In genomic region chr13:56280356-56280755, GRCm38 (mm10) we compare ENCODE assay signal across 19 mouse cellular contexts. TPM values are rescaled to one million over a fixed set of nuclear protein-coding genes. Genes with fewer than 3 reads are reported as not detected.
DNase-seq lines count a peak whose midpoint lies in the region; ATAC-seq and TF ChIP-seq lines count a peak whose summit lies in the region.
"Had no signal": no experiment of that assay in that cellular context is flagged by ENCODE, and none has a peak within 500 bp of the region (broad histone marks: within the 10 kb centered on the region; RNA-seq: fewer than 3 reads in every experiment).

No protein-coding gene starts in this region.

- no peaks in the 10 kb centered on the region for H3K36me3 ChIP-seq in forebrain, postnatal 0 days (ENCODE audit: insufficient read depth)
- no peaks in the 10 kb centered on the region for H3K36me3 ChIP-seq in forebrain, embryonic 10.5 days (replicated peaks)
- no peaks in the 10 kb centered on the region for H3K36me3 ChIP-seq in liver, adult 2 months (ENCODE audit: control insufficient read depth, insufficient read depth, low read length)
- no peaks in the 10 kb centered on the region for H3K36me3 ChIP-seq in ES-Bruce4 (ENCODE audit: control insufficient read depth, insufficient read depth, low read length, poor library complexity, severe bottlenecking)

- H3K9ac ChIP-seq in forebrain, postnatal 0 days: no peak overlapping the region
- no peak overlapping the region for H3K9ac ChIP-seq in liver, adult 2 months (ENCODE audit: low read depth, low read length)
- no peak overlapping the region for H3K9ac ChIP-seq in ES-Bruce4 (ENCODE audit: low read depth, poor library complexity, severe bottlenecking)
- H3K9ac ChIP-seq: hindbrain, embryonic 14.5 days had no signal

- no peak overlapping the region for H3K27ac ChIP-seq in forebrain, postnatal 0 days (ENCODE audit: low read depth, low read length)
- H3K27ac ChIP-seq in forebrain, embryonic 10.5 days: no peak overlapping the region
- H3K27ac ChIP-seq in liver, adult 2 months (replicated peaks; ENCODE audit: insufficient read depth, low read depth, low read length): no peak overlapping the region
- no peak overlapping the region for H3K27ac ChIP-seq in ES-Bruce4 (ENCODE audit: insufficient read depth, low read length)
- H3K27ac ChIP-seq in cortical plate, adult 2 months (ENCODE audit: insufficient read depth, low read length): no peak overlapping the region
- H3K27ac ChIP-seq: hindbrain, embryonic 14.5 days had no signal

- peak; percentile 41 for TF ChIP-seq CTCF in forebrain, postnatal 0 days (IDR thresholded peaks at IDR 0.05; ENCODE audit: low read depth)
- peak; percentile 32; the same call in 1 of the 2 replicates for TF ChIP-seq CTCF in liver, adult 2 months (IDR thresholded peaks at IDR 0.05; ENCODE audit: low read depth, low read length)
- TF ChIP-seq CTCF in ES-Bruce4 (IDR thresholded peaks at IDR 0.05; ENCODE audit: low read depth, low read length): peak; percentile 20
- peak; percentile 19; the same call in 1 of the 2 replicates for TF ChIP-seq CTCF in cortical plate, adult 2 months (IDR thresholded peaks at IDR 0.05; ENCODE audit: extremely low read depth, insufficient read depth, low read length)

- H3K27me3 ChIP-seq in forebrain, postnatal 0 days (ENCODE audit: insufficient read depth, low read length): no peaks in the 10 kb centered on the region
- peaks cover 12% of the 10 kb centered on the region for H3K27me3 ChIP-seq in forebrain, embryonic 10.5 days (ENCODE audit: poor library complexity, severe bottlenecking)
- H3K27me3 ChIP-seq in liver, adult 2 months (ENCODE audit: control insufficient read depth, insufficient read depth, low read length): no peaks in the 10 kb centered on the region
- H3K27me3 ChIP-seq in ES-Bruce4 (ENCODE audit: control insufficient read depth, insufficient read depth, low read length, poor library complexity, severe bottlenecking): no peaks in the 10 kb centered on the region

- H3K4me3 ChIP-seq in forebrain, postnatal 0 days (ENCODE audit: low read depth, low read length): no peak overlapping the region
- no peak overlapping the region for H3K4me3 ChIP-seq in forebrain, embryonic 10.5 days
- H3K4me3 ChIP-seq in liver, adult 2 months (ENCODE audit: insufficient read depth, low read depth, low read length): no peak overlapping the region
- H3K4me3 ChIP-seq in ES-Bruce4 (ENCODE audit: low read depth, low read length): no peak overlapping the region
- H3K4me3 ChIP-seq in cortical plate, adult 2 months (ENCODE audit: insufficient read depth, low read length): no peak overlapping the region

- TF ChIP-seq POLR2A in liver, adult 2 months (IDR thresholded peaks at IDR 0.05; ENCODE audit: extremely low read depth, insufficient read depth, low read length): no peak
- no peak for TF ChIP-seq POLR2A in ES-Bruce4 (IDR thresholded peaks at IDR 0.05; ENCODE audit: insufficient read depth, low read length)
- no peak for TF ChIP-seq POLR2A in cortical plate, adult 2 months (IDR thresholded peaks at IDR 0.05; ENCODE audit: extremely low read depth, insufficient read depth, low read length)

- H3K79me2 ChIP-seq in liver, adult 2 months (ENCODE audit: control insufficient read depth, insufficient read depth, low read length): no peaks in the 10 kb centered on the region

- no peaks in the 10 kb centered on the region for H3K4me1 ChIP-seq in forebrain, postnatal 0 days (ENCODE audit: insufficient read depth)
- 0 out of 2 replicates have a peak, but pooled peaks cover 4% of the 10 kb centered on the region for H3K4me1 ChIP-seq in forebrain, embryonic 10.5 days
- H3K4me1 ChIP-seq in liver, adult 2 months (ENCODE audit: control insufficient read depth, insufficient read depth, low read length): no peaks in the 10 kb centered on the region
- H3K4me1 ChIP-seq in ES-Bruce4 (ENCODE audit: control insufficient read depth, insufficient read depth, low read length): no peaks in the 10 kb centered on the region
- H3K4me1 ChIP-seq in cortical plate, adult 2 months (ENCODE audit: control insufficient read depth, insufficient read depth, low read length): no peaks in the 10 kb centered on the region

- intact Hi-C loops in left cerebral cortex, postnatal 4 days (cut with DNase I): no loop called here

- 80% methylated on average over 6 of the region's 6 CpGs for WGBS in forebrain, postnatal 0 days
- 79% methylated on average over 6 of the region's 6 CpGs for WGBS in forebrain, embryonic 10.5 days
- 79% methylated on average over 6 of the region's 6 CpGs for WGBS in liver, adult 2 months

- no peak for TF ChIP-seq EP300 in ES-Bruce4 (IDR thresholded peaks at IDR 0.05; ENCODE audit: insufficient read depth, low read depth, low read length)

- ATAC-seq in forebrain, postnatal 0 days: no peak
- ATAC-seq: forebrain, embryonic 14.5 days had no signal

- no peak overlapping the region for H3K4me2 ChIP-seq in forebrain, postnatal 0 days (ENCODE audit: low read depth)
- H3K4me2 ChIP-seq: hindbrain, embryonic 14.5 days had no signal

- no peaks in the 10 kb centered on the region for H3K9me3 ChIP-seq in forebrain, postnatal 0 days (ENCODE audit: low read length)
- H3K9me3 ChIP-seq in forebrain, embryonic 10.5 days: no peaks in the 10 kb centered on the region
- H3K9me3 ChIP-seq in ES-Bruce4 (replicated peaks; ENCODE audit: control insufficient read depth, insufficient read depth, low read length, poor library complexity, severe bottlenecking): no peaks in the 10 kb centered on the region

- no peak for DNase-seq in forebrain, postnatal 0 days
- DNase-seq in forebrain, embryonic 10.5 days (ENCODE audit: extremely low spot score, low spot score): no peak
- no peak for DNase-seq in liver, adult 2 months (ENCODE audit: extremely low read depth, low read depth, low spot score)
- no peak for DNase-seq in liver
- DNase-seq in left cerebral cortex, postnatal 4 days: no peak
- no peak for DNase-seq in right cerebral cortex, postnatal 10 days (ENCODE audit: low spot score in 2 of 2)
- DNase-seq: cerebellum, adult 8-10 months; embryo, embryonic 11 days; heart, adult 11 months; kidney, adult 8-10 months; lung, postnatal 14 days; thymus, postnatal 4 days had no signal

RNA-seq across cellular contexts. Expression of gene Cxcl14, which starts 16.0 kb away (rescaled TPM):
- total RNA-seq in forebrain, postnatal 0 days (2014; rRNA removed): 21.3 and 44.2 TPM in 2 replicates
- 37.2 and 37.6 TPM in 2 replicates for polyA plus RNA-seq in forebrain, postnatal 0 days (2015; fragmentation: Nextera tagmentation; extraction: Ambion mirVana)
- 2.3 and 2.7 TPM in 2 replicates for polyA plus RNA-seq in forebrain, embryonic 10.5 days (2016; fragmentation: Nextera tagmentation; extraction: Ambion mirVana)
- 0.20 and 0.46 TPM in 2 replicates for total RNA-seq in liver, adult 2 months (2014; rRNA removed)
- polyA plus RNA-seq in liver, adult 2 months (2012; rRNA removed): 2.2 and 2.6 TPM in 2 replicates
- 2.3 and 3.3 TPM in 2 replicates for polyA plus RNA-seq in ES-Bruce4 (2011; ENCODE audit: insufficient read depth, insufficient read length, low read depth, missing spikeins)
- polyA plus RNA-seq in cortical plate, adult 2 months (2012; rRNA removed): 154 and 155 TPM in 2 replicates
- total RNA-seq in left cerebral cortex, postnatal 4 days (2021): 10 to 100 TPM; 40.6 to 40.7 TPM

RNA-seq across cellular contexts. Expression of gene Neurog1, which starts 28.4 kb away (rescaled TPM):
- 0.08 TPM in 1 of 2 replicates, not detected in the other for total RNA-seq in forebrain, postnatal 0 days (2014; rRNA removed)
- not detected in 2 replicates for polyA plus RNA-seq in forebrain, postnatal 0 days (2015; fragmentation: Nextera tagmentation; extraction: Ambion mirVana)
- 13.5 and 18.5 TPM in 2 replicates for polyA plus RNA-seq in forebrain, embryonic 10.5 days (2016; fragmentation: Nextera tagmentation; extraction: Ambion mirVana)
- not detected in 2 replicates for total RNA-seq in liver, adult 2 months (2014; rRNA removed)
- polyA plus RNA-seq in liver, adult 2 months (2012; rRNA removed): not detected in 2 replicates
- polyA plus RNA-seq in ES-Bruce4 (2011; ENCODE audit: insufficient read depth, insufficient read length, low read depth, missing spikeins): 0.36 TPM in 1 of 2 replicates, not detected in the other
- polyA plus RNA-seq in cortical plate, adult 2 months (2012; rRNA removed): 0.21 and 0.23 TPM in 2 replicates
- not detected for total RNA-seq in left cerebral cortex, postnatal 4 days (2021)
- total RNA-seq: left cerebral cortex, adult 8-10 months had no signal
- polyA plus RNA-seq: heart, postnatal 0 days; hindbrain, embryonic 14.5 days; stomach, embryonic 16.5 days had no signal

Comparison
In these comparisons a context has a peak if more than half of its experiments do, and no peak if none do; other contexts are left out.
1. RNA of gene Neurog1, which starts 28.4 kb away (polyA plus RNA-seq): 13.5 to 18.5 TPM in forebrain, embryonic 10.5 days; 0.36 TPM in ES-Bruce4, 0.21 to 0.23 TPM in cortical plate, adult 2 months, not detected in forebrain, postnatal 0 days and not detected in liver, adult 2 months; every median in the first group is over 10 times any median in the second.
2. Peak in every context shown above with its lines, with median percentiles within 50 percentile points of each other: CTCF ChIP-seq.